Mouse (Mus musculus) bone marrow macrophage, adult 2 months (primary cell): ENCODE results near the gene Wnt5a. TPM values are rescaled to one million over a fixed set of nuclear protein-coding genes. Genes with fewer than 3 reads are reported as not detected.

ENCODE experiments used
- H3K27ac ChIP-seq: 2 replicates; pipeline ENCODE4 v1.5.1; 2012; ENCODE audit warnings: low read depth, low read length; ENCODE audit not compliant: insufficient read depth
- H3K4me1 ChIP-seq: 2 replicates; pipeline ENCODE4 v1.6.1; 2012; ENCODE audit warnings: low read length; ENCODE audit not compliant: control insufficient read depth, insufficient read depth
- H3K4me3 ChIP-seq: 2 replicates; pipeline ENCODE4 v1.5.1; 2012; ENCODE audit warnings: mild to moderate bottlenecking, low read length, moderate library complexity; ENCODE audit not compliant: insufficient read depth
- CTCF ChIP-seq: IDR thresholded peaks from 2 replicates; pipeline ENCODE4 v1.5.1; 2012; ENCODE audit warnings: low read depth, mild to moderate bottlenecking, low read length, moderate library complexity
- POLR2A ChIP-seq: IDR thresholded peaks from 2 replicates; pipeline ENCODE4 v1.6.1; 2012; ENCODE audit warnings: mild to moderate bottlenecking, low read depth, low read length, borderline replicate concordance
- polyA plus RNA-seq: library from polyadenylated mRNA; stranded (reverse); fragments of >200 nt; gene quantifications from 2 replicates; pipeline ENCODE4 v1.2.4, GENCODE M21; 2012; ENCODE audit not compliant: missing spikeins, insufficient read depth, insufficient read length

Gene Wnt5a
- polyA plus RNA-seq, 1 experiment, result 0.20 TPM

DNA sequence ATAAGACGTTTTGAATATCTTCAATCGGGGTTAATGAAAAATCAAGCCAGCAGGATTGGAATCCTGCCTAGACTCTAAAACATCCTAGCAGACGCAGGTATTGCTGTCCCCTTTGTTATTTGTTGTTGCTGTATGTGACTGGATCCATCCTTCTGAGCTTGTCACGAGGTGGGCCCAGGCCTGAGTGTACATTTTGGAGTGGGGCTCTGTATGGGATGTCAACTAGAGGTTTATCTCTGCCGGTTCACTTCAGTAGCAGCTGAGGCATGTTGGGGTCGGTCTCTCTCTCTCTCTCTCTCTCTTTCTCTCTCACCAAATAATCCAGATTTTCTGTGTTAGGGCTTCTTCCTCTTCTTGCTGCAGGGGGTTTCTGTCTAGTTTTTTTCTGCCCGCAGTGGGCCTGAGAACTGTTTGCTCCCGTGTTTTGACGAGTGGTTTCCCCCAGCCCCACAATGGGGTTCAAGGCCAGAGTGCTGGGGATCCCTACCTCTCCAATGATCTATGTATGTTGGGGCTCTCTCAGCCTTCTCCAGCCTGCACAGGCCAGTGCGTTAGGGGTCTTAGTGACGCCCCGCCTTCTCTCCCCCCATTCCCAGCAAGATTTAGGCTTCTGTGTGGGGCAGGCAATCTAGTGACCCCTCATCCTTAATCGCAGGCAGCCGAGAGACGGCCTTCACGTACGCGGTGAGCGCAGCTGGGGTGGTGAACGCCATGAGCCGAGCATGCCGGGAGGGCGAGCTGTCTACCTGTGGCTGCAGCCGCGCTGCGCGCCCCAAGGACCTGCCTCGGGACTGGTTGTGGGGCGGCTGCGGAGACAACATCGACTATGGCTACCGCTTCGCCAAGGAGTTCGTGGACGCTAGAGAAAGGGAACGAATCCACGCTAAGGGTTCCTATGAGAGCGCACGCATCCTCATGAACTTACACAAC lies 13.3 kb downstream of the Wnt5a start:
- Histone ChIP-seq H3K27ac (no peak overlapping the region), H3K4me1 (no peaks in the 10 kb centered on the region), H3K4me3 (no peak overlapping the region)
- no peak for TF ChIP-seq CTCF
- no peak for TF ChIP-seq POLR2A

DNA sequence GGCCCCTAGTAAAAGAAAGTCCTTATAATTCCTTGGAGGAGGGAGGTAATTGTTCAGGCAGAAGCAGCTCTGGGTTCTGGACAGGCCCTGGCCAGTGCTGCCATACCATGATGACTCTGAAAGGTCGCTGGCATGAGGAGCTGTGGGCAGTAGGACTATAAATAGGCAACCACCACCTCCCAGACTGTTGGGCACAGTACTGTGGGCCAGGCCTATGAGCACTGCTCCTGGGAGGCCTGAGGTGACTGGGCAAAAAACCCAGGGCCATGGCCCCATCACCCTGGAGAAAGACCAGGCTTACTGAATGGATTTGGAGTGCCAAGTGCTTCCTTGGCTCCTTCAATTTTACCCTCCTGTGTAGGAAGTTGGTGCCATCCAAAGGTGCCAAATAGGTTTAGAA lies 16.6 kb downstream of the Wnt5a start:
- H3K4me3 ChIP-seq, result no peak overlapping the region
- TF ChIP-seq POLR2A (no peak), CTCF (no peak)
- H3K27ac ChIP-seq, result no peak overlapping the region
- no peaks in the 10 kb centered on the region for H3K4me1 ChIP-seq

DNA sequence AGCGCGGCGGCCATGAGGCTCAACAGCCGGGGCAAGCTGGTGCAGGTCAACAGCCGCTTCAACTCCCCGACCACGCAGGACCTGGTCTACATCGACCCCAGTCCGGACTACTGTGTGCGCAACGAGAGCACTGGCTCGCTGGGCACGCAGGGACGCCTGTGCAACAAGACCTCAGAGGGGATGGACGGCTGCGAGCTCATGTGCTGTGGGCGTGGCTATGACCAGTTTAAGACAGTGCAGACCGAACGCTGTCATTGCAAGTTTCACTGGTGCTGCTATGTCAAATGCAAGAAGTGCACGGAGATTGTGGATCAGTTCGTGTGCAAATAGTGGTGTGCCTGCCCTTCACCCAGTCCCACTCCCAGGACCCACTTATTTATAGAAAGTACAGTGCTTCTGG lies 18.1 kb downstream of the Wnt5a start:
- Histone ChIP-seq H3K27ac (no peak overlapping the region), H3K4me3 (no peak overlapping the region), H3K4me1 (no peaks in the 10 kb centered on the region)
- TF ChIP-seq CTCF, result no peak
- TF ChIP-seq POLR2A, result no peak

DNA sequence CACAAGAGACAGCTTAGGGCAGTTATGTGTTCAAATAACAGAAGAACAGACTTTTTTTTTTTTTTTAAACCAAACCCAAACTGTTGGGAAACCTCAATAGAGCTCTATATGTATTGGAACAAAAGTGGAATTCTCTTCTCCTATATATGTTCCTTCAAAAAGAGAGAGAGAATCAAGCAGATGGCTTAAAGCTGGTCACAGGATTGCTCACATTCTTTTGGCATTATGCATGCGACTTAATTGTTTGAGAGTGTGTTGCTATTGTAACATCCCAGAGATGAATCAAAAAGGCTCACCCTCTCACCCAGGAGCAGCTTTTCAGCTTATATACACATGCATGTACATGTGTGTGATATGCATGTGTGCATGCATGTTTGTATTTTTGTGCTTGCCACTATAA lies 21.0 kb downstream of the Wnt5a start:
- no peak for TF ChIP-seq POLR2A
- no peak for TF ChIP-seq CTCF
- H3K4me3 ChIP-seq, result no peak overlapping the region
- no peak overlapping the region for H3K27ac ChIP-seq
- H3K4me1 ChIP-seq, result no peaks in the 10 kb centered on the region

DNA sequence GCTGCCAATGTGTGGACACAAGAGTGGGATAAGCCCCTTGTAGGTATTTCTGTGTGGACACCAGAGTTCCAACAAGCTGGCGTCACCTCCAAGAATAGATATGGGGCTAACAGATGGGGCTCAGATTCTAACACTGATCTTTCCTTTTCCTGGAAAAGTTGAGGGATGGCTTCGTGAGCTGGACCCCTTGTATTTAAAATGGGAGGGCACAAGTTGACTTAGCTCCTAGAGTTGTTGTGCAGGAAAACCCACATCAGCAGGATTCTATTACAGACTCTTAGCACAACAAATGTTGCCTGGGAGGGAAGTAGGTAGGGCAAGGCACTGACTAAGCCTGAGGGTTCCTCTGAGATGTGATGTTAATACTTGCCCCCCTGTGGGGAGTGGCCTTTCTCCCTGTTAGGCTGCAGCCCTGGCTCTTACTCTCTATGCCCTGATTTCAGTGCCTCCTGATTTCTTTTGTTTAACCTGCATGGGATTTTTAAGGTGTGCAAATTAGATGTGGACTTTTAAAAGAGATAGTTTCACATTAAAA lies 23.7 kb downstream of the Wnt5a start:
- Histone ChIP-seq H3K4me3 (no peak overlapping the region), H3K4me1 (no peaks in the 10 kb centered on the region), H3K27ac (no peak overlapping the region)
- TF ChIP-seq CTCF (no peak), POLR2A (no peak)

DNA sequence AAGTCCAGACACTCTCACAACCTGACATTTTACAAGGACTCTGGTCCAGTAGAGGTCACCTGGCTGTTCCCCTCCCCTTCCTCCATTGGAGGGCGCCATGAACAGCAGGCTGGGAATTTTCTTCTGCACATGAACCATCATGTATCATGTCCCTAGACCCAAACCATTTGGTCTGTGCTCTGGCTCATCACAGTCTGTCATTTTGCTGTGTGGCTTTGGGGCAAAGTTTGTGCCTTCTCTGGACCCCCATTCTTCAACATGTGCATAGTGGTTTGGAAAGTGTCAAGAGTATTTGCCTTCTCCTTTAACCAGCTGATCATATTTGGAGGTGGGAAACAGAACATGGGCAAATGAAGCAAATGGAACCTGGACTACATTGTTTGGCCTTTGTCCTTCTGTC lies 27.0 kb downstream of the Wnt5a start:
- Histone ChIP-seq H3K4me3 (no peak overlapping the region), H3K4me1 (no peaks in the 10 kb centered on the region), H3K27ac (no peak overlapping the region)
- no peak for TF ChIP-seq POLR2A
- no peak for TF ChIP-seq CTCF

DNA sequence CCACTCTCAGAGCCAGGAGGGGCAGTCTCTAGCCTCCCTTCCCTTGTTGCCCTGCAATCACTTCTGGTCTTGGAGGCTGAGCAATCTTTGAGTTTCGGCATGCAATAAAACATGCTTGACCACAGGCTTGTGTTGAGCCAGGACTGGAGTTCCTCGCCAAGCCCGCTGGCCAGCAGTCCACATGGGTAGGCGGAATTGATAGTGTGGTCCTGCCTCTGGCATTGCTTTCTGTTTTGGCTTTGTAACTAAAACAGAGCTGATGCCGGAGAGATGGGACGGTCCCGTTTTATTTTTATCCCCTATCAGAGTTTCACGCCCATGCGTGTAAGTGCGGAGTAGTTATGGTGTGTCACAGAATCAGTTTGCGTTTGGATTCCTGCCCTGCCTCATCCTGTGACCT lies 28.4 kb downstream of the Wnt5a start:
- Histone ChIP-seq H3K4me3 (no peak overlapping the region), H3K27ac (no peak overlapping the region), H3K4me1 (no peaks in the 10 kb centered on the region)
- TF ChIP-seq POLR2A, result no peak
- TF ChIP-seq CTCF, result no peak

DNA sequence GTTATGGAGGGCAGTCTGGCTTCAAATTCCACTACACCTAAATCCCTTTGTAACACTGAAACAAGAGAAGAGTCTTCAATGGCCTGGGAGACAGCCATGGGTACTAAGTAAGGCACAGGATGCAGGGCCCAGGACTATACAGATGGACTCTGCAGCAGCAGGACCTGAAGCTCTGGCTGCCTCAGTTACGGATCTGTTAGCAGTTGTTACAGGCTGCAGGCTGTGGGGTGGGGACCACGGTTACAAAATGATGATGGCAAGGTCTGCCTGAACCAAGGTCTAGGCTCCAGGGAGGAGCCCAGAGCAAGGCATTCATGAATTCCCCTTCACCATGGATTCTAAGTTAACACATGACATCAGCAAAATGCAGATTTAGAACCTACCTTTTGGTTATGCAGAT lies 29.3 kb downstream of the Wnt5a start:
- Histone ChIP-seq H3K4me3 (no peak overlapping the region), H3K4me1 (no peaks in the 10 kb centered on the region), H3K27ac (no peak overlapping the region)
- TF ChIP-seq POLR2A (no peak), CTCF (no peak)

DNA sequence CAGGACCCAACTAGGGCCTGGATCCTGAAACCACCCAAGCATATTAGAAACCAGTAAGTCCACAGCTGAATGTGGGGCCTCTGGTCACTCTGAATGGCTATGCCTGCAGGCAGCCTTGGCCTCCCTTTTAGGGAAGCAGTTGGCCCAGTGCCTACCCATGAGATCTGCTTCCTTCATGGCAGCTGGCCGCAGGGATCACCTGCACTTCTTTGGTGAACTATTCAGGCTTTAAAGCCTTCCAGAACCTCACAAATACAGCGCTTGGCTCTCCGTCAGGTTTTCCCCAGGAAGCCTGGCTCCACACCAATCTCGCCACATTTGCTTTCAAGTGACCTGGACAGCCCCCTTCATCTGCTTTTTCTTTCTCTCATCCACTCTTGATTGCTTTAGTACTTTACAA lies 31.3 kb downstream of the Wnt5a start:
- no peaks in the 10 kb centered on the region for H3K4me1 ChIP-seq
- H3K27ac ChIP-seq, result no peak overlapping the region
- TF ChIP-seq CTCF (no peak), POLR2A (no peak)
- H3K4me3 ChIP-seq, result no peak overlapping the region

DNA sequence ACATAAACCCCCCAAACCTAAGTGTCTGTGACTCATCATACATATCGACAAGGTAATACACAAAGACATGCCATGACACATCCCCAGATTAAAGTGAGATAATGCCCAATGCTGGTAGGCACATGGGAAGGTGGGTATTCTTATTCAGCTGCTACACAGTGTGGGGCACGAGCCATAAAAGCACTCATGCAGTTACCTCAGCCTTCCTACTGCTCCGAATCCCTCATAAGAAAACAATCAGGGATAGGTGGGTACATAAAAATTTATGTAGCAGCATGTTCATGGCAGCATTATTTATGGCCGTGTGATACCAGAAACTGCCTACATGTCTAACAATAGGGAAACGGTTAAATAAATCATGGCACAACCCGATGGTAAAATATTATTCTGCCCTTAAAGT lies 35.0 kb downstream of the Wnt5a start:
- H3K27ac ChIP-seq, result no peak overlapping the region
- H3K4me3 ChIP-seq, result no peak overlapping the region
- TF ChIP-seq CTCF (no peak), POLR2A (no peak)
- no peaks in the 10 kb centered on the region for H3K4me1 ChIP-seq
